Mouse (Mus musculus): ENCODE measurements around the gene Gm21800.
"Not testable (repeated sequence)": the region's sequence is repeated elsewhere in the genome, so short reads cannot be mapped to it uniquely, and the experiment has no call there.

The Gm21800 gene

GRCm38 (mm10) chrY:41406198-41406597 lies at the start of gene Gm21800:
Gm21800 (plus strand) TSS chrY:41406498.
- DNase-seq (ENCODE audit: low spot score) = not testable (repeated sequence)
